Mouse (Mus musculus) stomach, embryonic 14.5 days (tissue): ENCODE measurements at regions not wholly inside any gene's neighbourhood (a gene's known extent, or its start where the extent isn't known, plus 50 kb on each side); places are given as distances from the start of the nearest gene placed in this dataset.

Experiments used
- ATAC-seq: fragments of 200-750 bp; cut with Nextera tagmentation; 2 replicates; pipeline ENCODE4 v1.8.0; 2017; ENCODE audit warnings: low read depth, moderate TSS enrichment; ENCODE audit not compliant: insufficient number of reproducible peaks, insufficient read depth, low FRiP score
- H3K27ac ChIP-seq: fragments of 300-500 bp; sonication (generic); 2 replicates; pipeline ENCODE4 v1.5.1; 2014; ENCODE audit warnings: mild to moderate bottlenecking, low read length, moderate library complexity, mixed read lengths
- H3K27me3 ChIP-seq: fragments of 300-500 bp; sonication (generic); 2 replicates; pipeline ENCODE4 v1.6.1; 2014; ENCODE audit warnings: low read length, control low read depth, mixed read lengths; ENCODE audit not compliant: control insufficient read depth, insufficient read depth
- H3K36me3 ChIP-seq: fragments of 300-500 bp; sonication (generic); 2 replicates; pipeline ENCODE4 v1.6.1; 2014; ENCODE audit warnings: mild to moderate bottlenecking, control low read depth, low read length, moderate library complexity, mixed read lengths; ENCODE audit not compliant: control insufficient read depth, insufficient read depth
- H3K4me1 ChIP-seq: fragments of 300-500 bp; sonication (generic); 2 replicates; pipeline ENCODE4 v1.6.1; 2014; ENCODE audit warnings: low read length, control low read depth, mixed read lengths; ENCODE audit not compliant: control insufficient read depth, insufficient read depth
- H3K4me2 ChIP-seq: fragments of 300-500 bp; sonication (generic); replicated peaks from 2 replicates; pipeline ENCODE4 v1.6.1; 2014; ENCODE audit warnings: low read depth, low read length, control low read depth
- H3K4me3 ChIP-seq: fragments of 300-500 bp; sonication (generic); 2 replicates; pipeline ENCODE4 v1.5.1; 2014; ENCODE audit warnings: low read depth, low read length, control low read depth
- H3K9ac ChIP-seq: fragments of 300-500 bp; sonication (generic); replicated peaks from 2 replicates; pipeline ENCODE4 v1.6.1; 2014; ENCODE audit warnings: low read depth, mild to moderate bottlenecking, control low read depth, low read length, moderate library complexity, mixed read lengths
- H3K9me3 ChIP-seq: fragments of 300-500 bp; sonication (generic); 2 replicates; pipeline ENCODE4 v1.6.1; 2016; ENCODE audit warnings: low read depth, low read length, control low read depth; ENCODE audit not compliant: control insufficient read depth
- WGBS: fragments of 180-500 bp; shearing (Covaris S2); extraction: QIAGEN DNeasy Blood & Tissue Kit; methylation state at CpG from one replicate; pipeline ENCODE4 v1.1.7; 2014; 5-methylcytosine and 5-hydroxymethylcytosine counted together

DNA sequence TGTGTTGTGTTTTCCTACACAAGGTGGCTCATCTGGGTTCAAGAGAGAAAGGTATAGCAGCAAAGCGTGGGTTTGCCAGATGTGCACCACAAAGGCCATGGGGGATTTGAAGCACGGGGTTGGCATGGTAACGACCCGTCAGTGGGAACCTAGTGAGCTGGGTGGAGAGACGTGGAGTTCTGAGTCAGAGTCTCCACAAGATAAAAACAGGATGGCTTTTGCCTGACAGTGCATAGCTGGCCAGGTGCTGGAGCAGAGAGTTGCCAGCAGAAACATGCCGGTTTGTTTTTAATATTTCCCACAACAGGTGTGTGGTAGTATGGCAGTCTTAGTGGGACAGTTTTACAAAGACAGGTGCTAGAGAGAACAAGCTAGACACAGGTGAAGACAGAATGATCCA, 375.4 kb downstream of the Adamts20 start:
- no peak overlapping the region for H3K4me3 ChIP-seq
- 67% methylated on average over 6 of the region's 6 CpGs for WGBS
- H3K27me3 ChIP-seq: no peaks in the 10 kb centered on the region
- no peak for ATAC-seq
- H3K9ac ChIP-seq: no peak overlapping the region
- no peaks in the 10 kb centered on the region for H3K4me1 ChIP-seq
- H3K9me3 ChIP-seq: no peaks in the 10 kb centered on the region
- no peak overlapping the region for H3K4me2 ChIP-seq
- H3K27ac ChIP-seq: no peak overlapping the region
- no peaks in the 10 kb centered on the region for H3K36me3 ChIP-seq

DNA sequence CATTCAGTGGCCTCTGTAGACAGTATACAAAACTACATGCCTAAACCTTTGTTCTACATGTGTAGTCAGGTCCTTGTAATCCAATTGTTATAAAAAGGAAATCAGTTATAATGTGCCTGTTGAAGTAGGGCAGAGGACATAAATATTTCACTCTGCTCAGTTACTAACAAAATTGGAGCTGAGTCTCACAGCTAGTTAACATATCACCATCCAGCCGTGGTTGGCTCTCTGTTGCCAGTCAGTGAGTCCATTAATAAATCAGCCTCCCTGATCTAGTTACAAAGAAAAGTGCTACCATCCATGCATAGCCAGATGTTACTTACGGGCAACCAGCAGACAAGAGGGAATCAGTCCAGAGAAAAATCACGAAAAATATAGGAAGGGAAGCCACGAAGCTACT, 382.8 kb downstream of the Adamts20 start:
- Histone ChIP-seq H3K27ac (no peak overlapping the region), H3K4me2 (no peak overlapping the region), H3K4me3 (no peak overlapping the region), H3K4me1 (no peaks in the 10 kb centered on the region), H3K27me3 (no peaks in the 10 kb centered on the region), H3K9me3 (no peaks in the 10 kb centered on the region), H3K36me3 (no peaks in the 10 kb centered on the region), H3K9ac (no peak overlapping the region)
- WGBS: 86% methylated on average over 4 of the region's 4 CpGs
- ATAC-seq: no peak

DNA sequence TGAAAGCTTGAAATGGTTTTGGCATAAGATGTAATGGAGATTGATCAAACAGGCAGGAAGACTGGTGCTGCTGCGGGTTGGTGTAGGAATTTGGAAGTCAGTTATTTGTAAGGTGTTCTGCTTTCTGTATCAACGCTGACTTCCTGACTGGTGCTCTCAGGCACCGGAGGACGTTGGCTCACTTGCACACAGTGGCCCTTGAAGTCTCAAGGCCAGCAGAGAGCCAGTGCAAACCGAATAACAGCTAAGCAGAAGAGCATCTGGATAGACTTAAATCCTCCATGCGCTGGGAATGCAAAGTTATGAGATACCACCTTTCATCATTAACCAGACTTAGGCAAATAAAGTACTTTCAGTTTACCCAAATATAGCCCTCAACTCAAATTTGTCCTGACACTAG, 388.2 kb downstream of the Adamts20 start:
- ATAC-seq: no peak
- no peaks in the 10 kb centered on the region for H3K4me1 ChIP-seq
- WGBS: 77% methylated on average over 6 of the region's 6 CpGs

DNA sequence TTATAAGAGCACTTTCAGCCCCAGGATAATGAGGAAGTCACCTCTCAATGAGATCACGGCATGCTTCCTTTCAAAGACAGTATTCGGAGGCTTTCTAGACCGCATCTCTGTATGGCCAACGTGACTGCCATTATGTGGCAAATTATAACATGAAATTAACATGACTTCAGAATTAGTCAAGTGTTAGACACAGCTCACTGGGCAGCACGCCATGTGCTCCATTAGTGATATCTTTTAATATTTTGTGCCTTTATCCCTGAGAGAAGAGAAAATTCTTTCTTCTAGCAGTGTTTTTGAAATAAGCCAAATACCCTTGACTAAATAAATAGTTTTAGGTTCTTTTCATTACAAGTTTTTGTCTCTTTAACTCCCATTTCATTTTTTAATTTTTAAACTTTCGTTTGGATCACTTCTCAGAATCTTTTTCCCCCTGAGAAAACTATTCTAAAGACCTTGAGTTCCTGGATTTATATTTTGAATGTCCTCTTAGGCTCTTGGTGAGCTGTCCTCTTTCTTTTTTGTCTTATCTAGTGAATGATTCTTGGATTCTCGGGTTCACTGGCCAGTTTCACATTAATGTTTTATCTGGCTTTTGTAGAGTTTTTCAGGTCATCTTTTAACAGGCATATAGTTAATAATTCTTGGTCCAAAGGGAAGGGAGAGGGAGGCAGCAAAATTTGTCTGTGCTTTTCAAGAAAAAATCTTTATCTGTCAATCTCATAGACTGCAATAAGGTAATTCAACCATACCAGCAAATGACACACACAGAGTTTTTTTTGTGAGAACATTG, 390.9 kb downstream of the Adamts20 start:
- Histone ChIP-seq H3K27me3 (no peaks in the 10 kb centered on the region), H3K9me3 (no peaks in the 10 kb centered on the region), H3K27ac (no peak overlapping the region), H3K4me2 (no peak overlapping the region), H3K9ac (no peak overlapping the region), H3K4me3 (no peak overlapping the region), H3K4me1 (no peaks in the 10 kb centered on the region), H3K36me3 (no peaks in the 10 kb centered on the region)
- 60% methylated on average over 7 of the region's 7 CpGs for WGBS
- ATAC-seq: no peak

More for the DNA sequence above, 388.2 kb downstream of the Adamts20 start:
- Histone ChIP-seq H3K9me3 (no peaks in the 10 kb centered on the region), H3K27ac (no peak overlapping the region), H3K27me3 (no peaks in the 10 kb centered on the region), H3K36me3 (no peaks in the 10 kb centered on the region), H3K4me2 (no peak overlapping the region), H3K9ac (no peak overlapping the region), H3K4me3 (no peak overlapping the region)

DNA sequence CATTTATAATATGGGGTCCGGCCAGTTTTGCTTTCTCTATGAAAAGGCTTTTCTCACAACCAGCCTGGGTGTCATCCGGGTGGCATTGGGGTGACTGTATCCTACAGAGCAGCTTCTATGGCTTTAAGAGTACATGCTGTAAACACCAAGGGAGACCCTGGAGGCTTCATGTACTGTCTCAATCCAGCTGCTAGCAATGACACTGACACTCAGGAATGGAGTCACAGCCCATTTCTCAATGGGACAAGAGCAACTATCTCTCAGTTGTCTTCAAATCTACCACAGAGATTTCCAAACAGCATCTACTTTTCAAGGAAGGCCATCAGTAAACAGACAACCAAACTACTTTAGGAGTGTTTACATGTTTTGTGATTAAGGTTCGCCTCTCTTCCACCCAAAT, 397.5 kb downstream of the Adamts20 start:
- H3K4me2 ChIP-seq: no peak overlapping the region
- H3K27me3 ChIP-seq: no peaks in the 10 kb centered on the region
- H3K9ac ChIP-seq: no peak overlapping the region
- H3K4me1 ChIP-seq: no peaks in the 10 kb centered on the region
- H3K4me3 ChIP-seq: no peak overlapping the region
- no peak for ATAC-seq
- no peaks in the 10 kb centered on the region for H3K36me3 ChIP-seq
- no peaks in the 10 kb centered on the region for H3K9me3 ChIP-seq
- 85% methylated on average over 3 of the region's 3 CpGs for WGBS
- no peak overlapping the region for H3K27ac ChIP-seq

DNA sequence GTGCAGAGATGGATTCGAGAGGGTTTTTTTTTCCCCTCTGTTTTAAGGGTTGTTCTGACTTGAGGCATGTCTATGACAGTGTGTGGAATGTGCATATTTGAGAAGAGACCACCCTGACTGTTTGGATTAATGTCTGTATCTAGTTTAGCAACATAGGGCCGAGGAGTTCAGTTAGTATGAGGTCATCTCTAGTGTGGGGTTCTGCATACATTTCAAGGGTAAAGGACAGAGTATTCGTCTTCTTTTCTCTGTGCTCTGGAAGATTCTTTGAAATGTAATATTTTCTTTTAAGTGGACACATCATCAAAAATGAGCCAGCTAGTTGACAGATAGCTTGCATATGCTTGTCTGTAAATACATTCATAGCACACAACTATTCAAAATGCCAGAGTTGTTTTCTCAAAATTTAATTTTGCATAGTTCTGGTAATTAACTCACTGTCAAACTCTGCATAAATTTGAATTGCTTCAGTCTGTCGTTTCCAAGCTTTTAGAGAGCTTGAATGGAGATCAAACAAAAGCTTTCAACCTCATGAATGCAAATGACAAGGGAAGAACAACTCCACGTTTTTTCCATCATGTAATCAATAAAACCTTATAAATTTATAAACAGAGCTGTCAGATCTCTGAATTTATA, 415.5 kb downstream of the Adamts20 start:
- no peaks in the 10 kb centered on the region for H3K9me3 ChIP-seq
- no peak overlapping the region for H3K4me3 ChIP-seq
- no peak overlapping the region for H3K4me2 ChIP-seq
- H3K27ac ChIP-seq: 0 out of 2 replicates have a peak overlapping the region, but pooled peaks have one; percentile 27
- 26% methylated on average over 5 of the region's 5 CpGs for WGBS
- no peaks in the 10 kb centered on the region for H3K27me3 ChIP-seq
- H3K9ac ChIP-seq: no peak overlapping the region
- no peak for ATAC-seq
- no peaks in the 10 kb centered on the region for H3K36me3 ChIP-seq
- peaks cover 3% of the 10 kb centered on the region; the same call in 1 of the 2 replicates for H3K4me1 ChIP-seq

DNA sequence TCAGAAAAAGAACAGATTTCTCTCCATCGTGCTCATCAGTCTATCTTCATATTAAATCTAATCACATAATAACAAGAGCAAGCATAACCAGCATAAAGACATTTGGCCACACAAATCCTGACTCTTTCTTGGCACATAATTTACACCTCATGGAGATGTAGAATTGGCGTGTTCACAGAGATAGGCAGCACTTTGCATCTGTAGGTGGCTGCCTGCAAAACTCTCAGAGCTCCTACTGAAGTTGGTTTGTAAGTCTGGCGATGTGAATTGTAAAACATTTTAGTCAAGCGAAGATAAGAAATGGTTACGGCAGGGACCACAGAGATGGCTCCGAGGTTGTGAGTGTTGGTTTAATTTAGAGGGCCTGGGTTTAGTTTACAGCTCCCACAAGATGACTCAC, 419.0 kb downstream of the Adamts20 start:
- 88% methylated on average over 6 of the region's 6 CpGs for WGBS
- no peak overlapping the region for H3K4me2 ChIP-seq
- H3K36me3 ChIP-seq: no peaks in the 10 kb centered on the region
- no peak overlapping the region for H3K9ac ChIP-seq
- peaks cover 6% of the 10 kb centered on the region; the same call in 1 of the 2 replicates for H3K4me1 ChIP-seq
- H3K27ac ChIP-seq: no peak overlapping the region
- ATAC-seq: no peak
- H3K4me3 ChIP-seq: no peak overlapping the region
- H3K27me3 ChIP-seq: no peaks in the 10 kb centered on the region
- H3K9me3 ChIP-seq: no peaks in the 10 kb centered on the region; the same call in 1 of the 2 replicates

DNA sequence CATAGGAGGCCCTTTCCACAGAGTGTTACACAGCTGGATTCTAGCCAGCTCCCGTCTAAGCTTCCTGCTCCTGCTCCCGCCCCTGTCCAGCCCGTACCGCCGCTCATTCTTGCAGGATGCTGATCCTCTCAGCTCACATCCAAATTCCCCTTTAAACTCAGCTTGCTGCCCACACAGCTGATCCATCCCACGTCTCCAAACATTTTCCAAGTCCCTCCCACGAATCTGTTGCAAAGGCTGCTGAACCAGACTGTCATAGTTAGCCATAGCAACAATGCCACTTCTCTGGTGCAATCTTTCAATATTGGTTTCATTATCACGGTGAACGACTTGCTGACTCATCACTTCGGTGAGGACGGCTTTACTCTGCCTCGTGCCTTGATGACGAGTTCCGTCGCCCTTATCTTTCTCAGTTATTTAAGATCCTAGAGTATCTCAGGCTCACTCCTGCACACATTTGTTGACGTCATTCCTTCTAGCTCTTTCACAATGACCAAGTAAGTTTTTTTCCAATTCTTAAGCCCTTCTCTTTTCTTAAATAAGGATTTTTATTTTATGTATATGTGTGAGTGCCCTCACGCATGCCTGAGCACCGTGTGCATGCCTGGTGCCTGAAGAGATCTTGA, 420.0 kb downstream of the Adamts20 start:
- H3K4me2 ChIP-seq: no peak overlapping the region
- ATAC-seq: no peak
- H3K4me1 ChIP-seq: peaks cover 6% of the 10 kb centered on the region; the same call in 1 of the 2 replicates
- no peak overlapping the region for H3K4me3 ChIP-seq
- no peaks in the 10 kb centered on the region for H3K36me3 ChIP-seq
- WGBS: 54% methylated on average over 18 of the region's 18 CpGs
- no peaks in the 10 kb centered on the region for H3K27me3 ChIP-seq
- no peaks in the 10 kb centered on the region; the same call in 1 of the 2 replicates for H3K9me3 ChIP-seq
- no peak overlapping the region for H3K9ac ChIP-seq
- no peak overlapping the region for H3K27ac ChIP-seq
